Mouse (Mus musculus): ENCODE data around the gene Ccp110. TPM values are rescaled to one million over a fixed set of nuclear protein-coding genes. Genes with fewer than 3 reads are reported as not detected.

The Ccp110 gene
- total RNA-seq, 2 experiments from 2014 or later = 2.0 to 3.2 TPM

GRCm38 (mm10) chr7:118725459-118725858 lies 13.1 kb downstream of the Ccp110 start:
- DNase-seq (ENCODE audit: low spot score) = no peak

GRCm38 (mm10) chr7:118728846-118729587 lies 16.7 kb downstream of the Ccp110 start:
- no peak for DNase-seq (ENCODE audit: low spot score)

- DNase-seq (ENCODE audit: low spot score) = peak; percentile 60
Observed at GRCm38 (mm10) chr7:118731781-118732180, 19.4 kb downstream of the Ccp110 start.

- no peak for DNase-seq (ENCODE audit: low spot score)
Observed at GRCm38 (mm10) chr7:118733225-118733624, 20.9 kb downstream of the Ccp110 start.

- DNase-seq (ENCODE audit: low spot score) = no peak
Observed at GRCm38 (mm10) chr7:118738730-118739129, 26.4 kb downstream of the Ccp110 start.

- peak; percentile 84 for DNase-seq (ENCODE audit: low spot score)
Observed at GRCm38 (mm10) chr7:118739975-118740531, 27.7 kb downstream of the Ccp110 start, which contains the start of gene Vps35l. TSS of gene Vps35l (plus strand) at chr7:118740226.

GRCm38 (mm10) chr7:118740532-118741338 lies 28.4 kb downstream of the Ccp110 start:
- peak; percentile 98 for DNase-seq (ENCODE audit: low spot score)

- no peak for DNase-seq (ENCODE audit: low spot score)
Observed at GRCm38 (mm10) chr7:118742278-118742677, 29.9 kb downstream of the Ccp110 start.

GRCm38 (mm10) chr7:118744766-118745165 lies 32.4 kb downstream of the Ccp110 start:
- no peak for DNase-seq (ENCODE audit: low spot score)

- no peak for DNase-seq (ENCODE audit: low spot score)
Observed at GRCm38 (mm10) chr7:118747891-118748672, 35.7 kb downstream of the Ccp110 start.

- no peak for DNase-seq (ENCODE audit: low spot score)
Observed at GRCm38 (mm10) chr7:118749706-118750105, 37.4 kb downstream of the Ccp110 start.

GRCm38 (mm10) chr7:118751625-118752024 lies 39.3 kb downstream of the Ccp110 start:
- no peak for DNase-seq (ENCODE audit: low spot score)

- no peak for DNase-seq (ENCODE audit: low spot score)
Observed at GRCm38 (mm10) chr7:118755756-118756155, 43.4 kb downstream of the Ccp110 start.

- no peak for DNase-seq (ENCODE audit: low spot score)
Observed at GRCm38 (mm10) chr7:118756490-118757265, 44.3 kb downstream of the Ccp110 start.

GRCm38 (mm10) chr7:118758369-118758768 lies 46.0 kb downstream of the Ccp110 start:
- no peak for DNase-seq (ENCODE audit: low spot score)

- no peak for DNase-seq (ENCODE audit: low spot score)
Observed at GRCm38 (mm10) chr7:118759372-118759771, 47.0 kb downstream of the Ccp110 start.

GRCm38 (mm10) chr7:118763939-118764338 lies 51.6 kb downstream of the Ccp110 start:
- no peak for DNase-seq (ENCODE audit: low spot score)

- no peak for DNase-seq (ENCODE audit: low spot score)
Observed at GRCm38 (mm10) chr7:118764725-118765124, 52.4 kb downstream of the Ccp110 start.

GRCm38 (mm10) chr7:118765604-118766003 lies 53.3 kb downstream of the Ccp110 start:
- DNase-seq (ENCODE audit: low spot score) = no peak

GRCm38 (mm10) chr7:118766119-118766833 lies 53.9 kb downstream of the Ccp110 start:
- DNase-seq (ENCODE audit: low spot score) = peak; percentile 51
